Mouse (Mus musculus): ENCODE measurements at regions not wholly inside any gene's neighbourhood (a gene's known extent, or its start where the extent isn't known, plus 50 kb on each side); places are given as distances from the start of the nearest gene placed in this dataset.

- no peak for DNase-seq
These were observed 58.4 kb upstream of the Tmc1 start for GRCm38 (mm10) chr19:21012391-21012790.

- DNase-seq = no peak
These were observed 55.6 kb upstream of the Tmc1 start for GRCm38 (mm10) chr19:21009607-21010006.

- DNase-seq = no peak
These were observed 50.4 kb upstream of the Tmc1 start for GRCm38 (mm10) chr19:21004411-21004810.
